In genomic region chr5:28293990-28294389, GRCm38 (mm10) we compare ENCODE assay signal across 8 mouse cellular contexts. TPM values are rescaled to one million over a fixed set of nuclear protein-coding genes. Genes with fewer than 3 reads are reported as not detected.
DNase-seq lines count a peak whose midpoint lies in the region; ATAC-seq and TF ChIP-seq lines count a peak whose summit lies in the region.

No protein-coding gene starts in this region.

- H3K9ac ChIP-seq in hindbrain, embryonic 11.5 days (ENCODE audit: low read depth, low read length), result no peak overlapping the region
- no peak overlapping the region for H3K9ac ChIP-seq in hindbrain, embryonic 12.5 days

- no peaks in the 10 kb centered on the region for H3K9me3 ChIP-seq in hindbrain, embryonic 11.5 days (ENCODE audit: control insufficient read depth, low read length)
- no peaks in the 10 kb centered on the region for H3K9me3 ChIP-seq in hindbrain, embryonic 12.5 days (replicated peaks)

- H3K27ac ChIP-seq in hindbrain, embryonic 11.5 days (ENCODE audit: low read depth, low read length), result no peak overlapping the region
- no peak overlapping the region for H3K27ac ChIP-seq in hindbrain, embryonic 12.5 days
- no peak overlapping the region for H3K27ac ChIP-seq in testis, adult 2 months (ENCODE audit: control insufficient read depth, insufficient read depth, low read depth, low read length)

- no peaks in the 10 kb centered on the region for H3K4me1 ChIP-seq in hindbrain, embryonic 11.5 days (replicated peaks; ENCODE audit: control insufficient read depth, insufficient read depth, low read length)
- H3K4me1 ChIP-seq in hindbrain, embryonic 12.5 days, result no peaks in the 10 kb centered on the region
- H3K4me1 ChIP-seq in testis, adult 2 months (ENCODE audit: control insufficient read depth, insufficient read depth, low read length), result no peaks in the 10 kb centered on the region

- H3K4me2 ChIP-seq in hindbrain, embryonic 11.5 days (replicated peaks; ENCODE audit: low read depth, low read length), result no peak overlapping the region
- H3K4me2 ChIP-seq in hindbrain, embryonic 12.5 days (replicated peaks), result no peak overlapping the region

- intact Hi-C loops in left cerebral cortex, postnatal 14 days (cut with DNase I), result loop anchor here (1.0 kb wide), 1 partner anchor 92 kb away; no protein-coding TSS in a partner anchor

- TF ChIP-seq CTCF in testis, adult 2 months (IDR thresholded peaks at IDR 0.05; ENCODE audit: control insufficient read depth, insufficient read depth, insufficient replicate concordance, low read depth, low read length), result peak; percentile 100

- TF ChIP-seq POLR2A in testis, adult 2 months (IDR thresholded peaks at IDR 0.05; ENCODE audit: control insufficient read depth, low read depth, low read length), result no peak

- H3K4me3 ChIP-seq in hindbrain, embryonic 11.5 days (ENCODE audit: low read depth, low read length), result no peak overlapping the region
- no peak overlapping the region for H3K4me3 ChIP-seq in hindbrain, embryonic 12.5 days
- H3K4me3 ChIP-seq in testis, adult 2 months (ENCODE audit: control insufficient read depth, low read depth, low read length), result no peak overlapping the region

- ATAC-seq in hindbrain, embryonic 11.5 days (ENCODE audit: low FRiP score), result no peak
- ATAC-seq in hindbrain, embryonic 12.5 days (ENCODE audit: low FRiP score), result no peak
- peak; percentile 70 for ATAC-seq in erythroid progenitor cell, adult 5-6 weeks (replicated peaks; ENCODE audit: low FRiP score, poor library complexity, severe bottlenecking)

- H3K27me3 ChIP-seq in hindbrain, embryonic 11.5 days (ENCODE audit: control insufficient read depth, insufficient read depth, low read length), result no peaks in the 10 kb centered on the region
- no peaks in the 10 kb centered on the region for H3K27me3 ChIP-seq in hindbrain, embryonic 12.5 days
- H3K27me3 ChIP-seq in testis, adult 2 months (ENCODE audit: control insufficient read depth, insufficient read depth, low read length), result no peaks in the 10 kb centered on the region

- DNase-seq in hindbrain, embryonic 11.5 days (ENCODE audit: low spot score), result peak; percentile 92
- peak; percentile 66 to 73 for DNase-seq in adrenal gland, postnatal 4 days (ENCODE audit: low spot score in 2 of 2)
- peak; percentile 90 for DNase-seq in heart, postnatal 4 days
- peak; percentile 77 to 92 for DNase-seq in left cerebral cortex, postnatal 14 days (ENCODE audit: low spot score in 2 of 2)
- DNase-seq in naive thymus-derived CD4-positive, alpha-beta T cell, adult 2 months (ENCODE audit: low read depth), result peak; percentile 91

- H3K36me3 ChIP-seq in hindbrain, embryonic 11.5 days (ENCODE audit: control insufficient read depth, insufficient read depth, low read length), result no peaks in the 10 kb centered on the region
- H3K36me3 ChIP-seq in hindbrain, embryonic 12.5 days, result no peaks in the 10 kb centered on the region
- H3K36me3 ChIP-seq in testis, adult 2 months (ENCODE audit: control insufficient read depth, insufficient read depth, low read length), result no peaks in the 10 kb centered on the region

- WGBS in hindbrain, embryonic 11.5 days, result 14% methylated on average over 6 of the region's 6 CpGs
- WGBS in hindbrain, embryonic 12.5 days, result 7% methylated on average over 6 of the region's 6 CpGs

RNA-seq across cellular contexts. Expression of gene Rbm33, which starts 22.9 kb away (rescaled TPM):
- polyA plus RNA-seq in hindbrain, embryonic 11.5 days (2014; fragmentation: Nextera tagmentation; extraction: Ambion mirVana), result 19.2 and 32.8 TPM in 2 replicates
- 24.5 and 25.9 TPM in 2 replicates for polyA plus RNA-seq in hindbrain, embryonic 12.5 days (2016; fragmentation: Nextera tagmentation; extraction: Ambion mirVana)
- 10 to 100 TPM; 81.4 to 86.4 TPM for total RNA-seq in adrenal gland, postnatal 4 days (2021)
- total RNA-seq in erythroid progenitor cell, adult 5-6 weeks (2015; ENCODE audit: low replicate concordance), result 68.5 and 91.0 TPM in 2 replicates
- 101 and 126 TPM in 2 replicates for total RNA-seq in erythroid progenitor cell, adult 5-6 weeks (2017; ENCODE audit: low replicate concordance)
- total RNA-seq in heart, postnatal 4 days (2021), result 10 to 100 TPM; 43.9 to 46.0 TPM
- total RNA-seq in left cerebral cortex, postnatal 14 days (2021), result 10 to 100 TPM; 59.0 to 59.5 TPM
- polyA plus RNA-seq in testis, adult 2 months (2012; rRNA removed), result 16.5 and 17.0 TPM in 2 replicates

RNA-seq across cellular contexts. Expression of gene Cnpy1, which starts 48.4 kb away (rescaled TPM):
- 63.4 and 73.6 TPM in 2 replicates for polyA plus RNA-seq in hindbrain, embryonic 11.5 days (2014; fragmentation: Nextera tagmentation; extraction: Ambion mirVana)
- 50.6 and 69.9 TPM in 2 replicates for polyA plus RNA-seq in hindbrain, embryonic 12.5 days (2016; fragmentation: Nextera tagmentation; extraction: Ambion mirVana)
- under 1 TPM; 0.17 TPM for total RNA-seq in adrenal gland, postnatal 4 days (2021)
- not detected in 2 replicates for total RNA-seq in erythroid progenitor cell, adult 5-6 weeks (2015; ENCODE audit: low replicate concordance)
- total RNA-seq in erythroid progenitor cell, adult 5-6 weeks (2017; ENCODE audit: low replicate concordance), result not detected in 2 replicates
- not detected for total RNA-seq in heart, postnatal 4 days (2021)
- total RNA-seq in left cerebral cortex, postnatal 14 days (2021), result under 1 TPM; 0.17 to 0.33 TPM
- polyA plus RNA-seq in testis, adult 2 months (2012; rRNA removed), result 0.05 and 0.07 TPM in 2 replicates
